Mouse (Mus musculus): Measurements from ENCODE around the gene Rnasel. TPM values are rescaled to one million over a fixed set of nuclear protein-coding genes. Genes with fewer than 3 reads are reported as not detected.

Rnasel gene
- 12.6 and 23.7 TPM in 2 replicates for polyA plus RNA-seq (2016; fragmentation: Nextera tagmentation; extraction: Ambion mirVana)

DNA sequence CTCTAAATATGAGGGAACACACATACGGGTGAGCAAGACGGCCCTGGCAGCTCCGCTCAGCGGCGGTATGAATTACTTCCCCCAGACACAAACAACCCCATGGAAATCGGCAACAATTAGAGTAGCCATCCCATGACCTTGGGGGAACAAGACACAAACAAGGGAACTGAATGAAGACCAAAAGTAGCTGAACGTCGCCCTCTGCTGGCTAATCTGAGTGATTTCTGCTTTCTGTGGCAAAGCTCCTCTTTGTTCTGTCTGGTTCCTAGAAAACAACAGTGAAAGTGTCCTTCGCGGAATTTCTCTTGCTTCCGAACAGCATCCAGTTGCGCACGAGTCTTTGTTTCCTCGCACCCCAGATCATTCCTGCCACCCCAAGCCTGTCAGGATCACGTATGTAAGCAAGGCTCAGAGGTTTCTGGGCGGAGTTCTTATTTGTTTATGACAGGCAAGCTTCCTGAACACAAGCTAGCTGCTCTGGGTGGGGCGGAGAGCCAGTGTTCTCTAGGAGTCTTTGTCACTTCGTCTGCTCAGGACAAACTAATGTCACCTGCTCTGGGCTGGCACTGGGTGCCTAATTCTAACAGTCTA is at the start of gene Rnasel:
Rnasel (plus strand) TSS at position 216 of the 591 bp plus-strand sequence.
- Histone ChIP-seq H3K36me3 (peaks cover 13% of the 10 kb centered on the region), H3K4me3 (peak within 1 kb of the TSS; percentile 53), H3K27ac (peak within 1 kb of the TSS; percentile 94), H3K4me1 (replicated peaks) (peaks cover 51% of the 10 kb centered on the region), H3K9me3 (no peaks in the 10 kb centered on the region), H3K27me3 (ENCODE audit: insufficient read depth, poor library complexity, severe bottlenecking) (peaks cover 16% of the 10 kb centered on the region)
- WGBS: 6% methylated on average over 18 of the region's 18 CpGs
- DNase-seq (ENCODE audit: low spot score): peak; percentile 84

DNA sequence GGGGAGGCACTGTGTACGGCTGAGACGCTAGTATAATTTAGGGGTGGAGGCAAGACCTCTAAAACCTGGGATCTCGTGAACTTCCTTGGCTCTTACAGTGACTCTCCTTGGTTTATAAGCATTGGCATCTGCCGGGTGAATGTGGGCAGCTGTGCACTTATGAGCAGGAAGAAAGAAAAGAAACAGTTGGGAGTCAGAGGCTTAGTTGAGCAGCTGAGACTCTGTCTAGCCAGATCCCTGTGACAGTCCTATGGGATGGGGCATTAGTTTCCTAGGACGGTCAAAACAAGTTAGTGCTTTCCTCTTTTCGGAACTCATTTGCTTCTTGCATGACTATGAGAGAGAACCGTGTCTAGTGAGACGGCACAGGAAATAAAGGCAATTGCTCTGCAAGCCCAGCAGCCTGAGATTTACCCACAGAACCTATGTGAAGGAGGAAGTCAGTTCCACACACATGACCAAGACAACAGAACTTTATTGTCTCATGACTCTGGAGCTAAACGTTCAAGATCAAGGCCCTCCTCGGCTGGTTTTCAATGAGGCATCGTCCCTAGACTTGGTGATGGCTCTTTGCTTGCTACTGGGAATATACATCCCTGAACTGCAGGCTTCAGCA is 48.7 kb upstream of the Rnasel start:
- H3K27ac ChIP-seq: no peak overlapping the region; the same call in 1 of the 2 replicates
- H3K4me1 ChIP-seq (replicated peaks): peaks cover 58% of the 10 kb centered on the region
- no peaks in the 10 kb centered on the region for H3K36me3 ChIP-seq
- no peak overlapping the region for H3K4me3 ChIP-seq
- no peaks in the 10 kb centered on the region for H3K9me3 ChIP-seq
- peaks cover 6% of the 10 kb centered on the region for H3K27me3 ChIP-seq (ENCODE audit: insufficient read depth, poor library complexity, severe bottlenecking)
- 85% methylated on average over 11 of the region's 11 CpGs for WGBS
- DNase-seq (ENCODE audit: low spot score): no peak

DNA sequence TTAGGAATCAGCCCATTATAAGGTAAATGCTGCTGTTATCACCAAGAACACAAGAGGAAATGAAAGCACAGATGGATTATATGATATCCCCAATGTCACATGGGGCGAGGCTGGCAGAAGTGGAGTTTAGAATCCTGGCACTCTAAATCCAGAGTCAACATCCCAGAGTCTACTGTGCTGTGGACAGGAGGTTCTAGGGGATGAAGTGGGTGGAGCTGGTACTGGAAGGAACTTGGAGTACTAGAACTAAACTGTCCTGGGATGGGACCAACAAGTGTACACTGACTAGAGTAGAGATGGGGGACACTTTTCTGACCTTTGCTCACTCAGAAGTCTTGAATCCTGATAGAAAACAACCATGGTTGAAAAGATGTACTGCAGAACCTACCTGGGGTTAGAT is 47.8 kb upstream of the Rnasel start:
- no peak for DNase-seq (ENCODE audit: low spot score)
- Histone ChIP-seq H3K4me3 (no peak overlapping the region), H3K9me3 (no peaks in the 10 kb centered on the region), H3K4me1 (replicated peaks) (peaks cover 58% of the 10 kb centered on the region), H3K36me3 (no peaks in the 10 kb centered on the region), H3K27me3 (ENCODE audit: insufficient read depth, poor library complexity, severe bottlenecking) (peaks cover 6% of the 10 kb centered on the region), H3K27ac (peak overlapping the region; percentile 50; the same call in 1 of the 2 replicates)
- 90% methylated on average over 1 of the region's 1 CpGs for WGBS

GRCm38 (mm10) chr1:153702166-153702852 is 46.9 kb upstream of the Rnasel start:
- H3K9me3 ChIP-seq: no peaks in the 10 kb centered on the region
- no peak overlapping the region for H3K4me3 ChIP-seq
- DNase-seq (ENCODE audit: low spot score): no peak
- H3K36me3 ChIP-seq: no peaks in the 10 kb centered on the region
- WGBS: 79% methylated on average over 8 of the region's 8 CpGs
- peaks cover 6% of the 10 kb centered on the region for H3K27me3 ChIP-seq (ENCODE audit: insufficient read depth, poor library complexity, severe bottlenecking)
- peaks cover 58% of the 10 kb centered on the region for H3K4me1 ChIP-seq (replicated peaks)
- H3K27ac ChIP-seq: peak overlapping the region; percentile 50; the same call in 1 of the 2 replicates

- H3K4me3 ChIP-seq: 0 out of 2 replicates have a peak overlapping the region, but pooled peaks have one; percentile 18
- H3K27ac ChIP-seq: peak overlapping the region; percentile 73
- peaks cover 58% of the 10 kb centered on the region for H3K4me1 ChIP-seq (replicated peaks)
- H3K27me3 ChIP-seq (ENCODE audit: insufficient read depth, poor library complexity, severe bottlenecking): peaks cover 6% of the 10 kb centered on the region
- no peak for DNase-seq (ENCODE audit: low spot score)
- WGBS: 64% methylated on average over 8 of the region's 8 CpGs
- H3K9me3 ChIP-seq: no peaks in the 10 kb centered on the region
- H3K36me3 ChIP-seq: no peaks in the 10 kb centered on the region
Measured at GRCm38 (mm10) chr1:153702853-153703410, 46.3 kb upstream of the Rnasel start.

DNA sequence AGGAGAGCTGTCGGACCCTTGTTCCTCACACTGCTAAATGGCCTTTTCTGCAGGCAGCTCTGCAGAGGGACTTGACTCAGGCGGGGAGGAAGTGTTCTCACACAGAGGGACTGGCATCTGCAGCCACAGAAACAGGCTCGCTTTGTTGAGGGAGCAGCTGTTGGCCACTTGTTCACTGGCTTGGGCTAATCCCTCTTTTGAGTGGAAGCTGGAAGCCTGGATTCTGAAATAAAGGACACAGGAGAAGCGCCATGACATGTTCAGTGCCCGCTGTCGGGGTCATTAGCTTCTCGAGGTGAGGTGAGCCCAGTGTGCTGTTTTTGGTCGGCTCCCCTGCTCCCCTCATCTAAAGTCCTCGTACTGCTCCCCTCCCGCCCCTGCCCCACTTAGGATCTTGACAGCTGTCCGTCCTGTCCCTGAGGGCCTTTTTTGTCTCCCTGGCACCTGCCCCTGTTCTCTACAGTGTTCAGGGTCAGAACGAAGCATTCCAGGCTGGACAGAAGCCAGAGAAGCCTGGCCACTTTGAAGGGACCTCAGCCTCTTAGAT is 45.7 kb upstream of the Rnasel start:
- DNase-seq (ENCODE audit: low spot score): peak; percentile 64
- Histone ChIP-seq H3K27ac (peak overlapping the region; percentile 73), H3K9me3 (no peaks in the 10 kb centered on the region), H3K4me3 (peak overlapping the region; percentile 18; the same call in 1 of the 2 replicates), H3K27me3 (ENCODE audit: insufficient read depth, poor library complexity, severe bottlenecking) (peaks cover 6% of the 10 kb centered on the region), H3K36me3 (no peaks in the 10 kb centered on the region), H3K4me1 (replicated peaks) (peaks cover 53% of the 10 kb centered on the region)
- 8% methylated on average over 12 of the region's 12 CpGs for WGBS

GRCm38 (mm10) chr1:153704174-153704573 is 45.1 kb upstream of the Rnasel start:
- peaks cover 6% of the 10 kb centered on the region for H3K27me3 ChIP-seq (ENCODE audit: insufficient read depth, poor library complexity, severe bottlenecking)
- H3K4me3 ChIP-seq: no peak overlapping the region
- DNase-seq (ENCODE audit: low spot score): peak; percentile 25
- no peaks in the 10 kb centered on the region for H3K36me3 ChIP-seq
- peak overlapping the region; percentile 73 for H3K27ac ChIP-seq
- 16% methylated on average over 7 of the region's 7 CpGs for WGBS
- H3K4me1 ChIP-seq (replicated peaks): peaks cover 46% of the 10 kb centered on the region
- no peaks in the 10 kb centered on the region for H3K9me3 ChIP-seq

DNA sequence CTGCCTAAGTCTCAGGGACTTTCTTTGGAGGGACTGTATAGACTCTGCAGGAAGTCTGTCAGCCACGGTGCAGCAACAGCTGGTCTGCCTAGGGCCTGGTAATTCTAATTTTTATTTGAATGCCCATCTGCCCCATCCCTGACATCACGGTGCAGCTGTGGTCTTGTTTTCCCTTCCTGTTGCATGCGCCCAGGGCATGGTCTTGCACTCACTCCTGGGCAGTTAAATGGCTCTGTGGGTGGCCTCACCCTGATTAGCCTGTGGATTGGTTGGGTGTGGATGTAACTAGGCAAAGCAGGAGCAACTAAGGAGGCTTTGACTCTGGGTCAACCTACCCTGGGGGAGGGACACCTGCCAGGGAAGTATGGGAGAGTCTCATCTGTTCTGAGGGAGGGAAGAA is 44.2 kb upstream of the Rnasel start:
- 0 out of 2 replicates have a peak overlapping the region, but pooled peaks have one; percentile 8 for H3K27ac ChIP-seq

GRCm38 (mm10) chr1:153708626-153709025 is 40.6 kb upstream of the Rnasel start:
- H3K9me3 ChIP-seq: no peaks in the 10 kb centered on the region
- no peaks in the 10 kb centered on the region for H3K36me3 ChIP-seq
- peaks cover 21% of the 10 kb centered on the region for H3K4me1 ChIP-seq (replicated peaks)
- H3K27ac ChIP-seq: no peak overlapping the region
- WGBS: 91% methylated on average over 5 of the region's 5 CpGs
- H3K27me3 ChIP-seq (ENCODE audit: insufficient read depth, poor library complexity, severe bottlenecking): no peaks in the 10 kb centered on the region
- no peak for DNase-seq (ENCODE audit: low spot score)
- H3K4me3 ChIP-seq: no peak overlapping the region

More for the DNA sequence above, 44.2 kb upstream of the Rnasel start:
- Histone ChIP-seq H3K36me3 (no peaks in the 10 kb centered on the region), H3K9me3 (no peaks in the 10 kb centered on the region), H3K4me3 (no peak overlapping the region), H3K4me1 (replicated peaks) (peaks cover 42% of the 10 kb centered on the region), H3K27me3 (ENCODE audit: insufficient read depth, poor library complexity, severe bottlenecking) (peaks cover 6% of the 10 kb centered on the region)
- 22% methylated on average over 3 of the region's 3 CpGs for WGBS
- peak; percentile 43 for DNase-seq (ENCODE audit: low spot score)

- no peaks in the 10 kb centered on the region for H3K27me3 ChIP-seq (ENCODE audit: insufficient read depth, poor library complexity, severe bottlenecking)
- H3K27ac ChIP-seq: no peak overlapping the region
- DNase-seq (ENCODE audit: low spot score): no peak
- 69% methylated on average over 5 of the region's 5 CpGs for WGBS
- H3K4me3 ChIP-seq: no peak overlapping the region
- H3K4me1 ChIP-seq (replicated peaks): peaks cover 13% of the 10 kb centered on the region
- H3K36me3 ChIP-seq: no peaks in the 10 kb centered on the region
- H3K9me3 ChIP-seq: no peaks in the 10 kb centered on the region
Measured at GRCm38 (mm10) chr1:153709451-153709850, 39.8 kb upstream of the Rnasel start.

DNA sequence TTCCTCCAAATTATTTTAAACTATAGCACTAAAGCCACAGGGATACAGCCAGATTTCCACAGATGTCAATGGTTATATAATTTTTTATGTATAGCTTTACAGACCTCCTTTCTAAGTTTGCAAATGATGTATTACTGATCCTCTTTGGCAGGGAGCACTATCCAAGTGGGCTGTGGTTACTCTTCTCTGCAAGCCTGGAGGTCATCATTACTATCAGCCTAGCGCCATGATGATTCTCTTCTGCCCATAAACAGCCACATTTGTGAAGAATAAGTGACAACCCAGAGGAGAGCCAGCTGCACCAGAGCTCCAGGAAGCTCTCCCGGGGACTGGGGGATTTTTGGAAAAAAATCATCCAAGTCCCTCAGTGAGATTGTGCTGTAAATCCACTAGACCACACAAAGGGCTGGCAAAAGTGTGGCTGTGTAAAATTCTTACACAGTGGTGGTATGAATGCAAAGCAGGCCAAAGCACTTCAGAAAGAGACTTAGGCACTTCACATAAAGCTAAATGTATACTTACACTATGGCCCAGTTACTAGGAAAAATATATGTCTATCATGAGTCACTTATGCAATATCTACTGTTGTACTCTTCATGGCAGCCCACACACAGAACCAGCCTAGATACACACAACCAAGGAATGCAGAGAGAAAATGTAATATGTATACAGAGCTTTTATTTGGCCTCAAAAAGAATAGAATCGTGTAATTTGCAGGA is 37.5 kb upstream of the Rnasel start:
- no peak for DNase-seq (ENCODE audit: low spot score)
- H3K9me3 ChIP-seq: no peaks in the 10 kb centered on the region
- 84% methylated on average over 3 of the region's 3 CpGs for WGBS

GRCm38 (mm10) chr1:153712633-153713032 is 36.6 kb upstream of the Rnasel start:
- H3K4me1 ChIP-seq (replicated peaks): peaks cover 3% of the 10 kb centered on the region; the same call in 1 of the 2 replicates
- H3K36me3 ChIP-seq: no peaks in the 10 kb centered on the region
- no peaks in the 10 kb centered on the region for H3K27me3 ChIP-seq (ENCODE audit: insufficient read depth, poor library complexity, severe bottlenecking)
- H3K9me3 ChIP-seq: no peaks in the 10 kb centered on the region
- 88% methylated on average over 2 of the region's 2 CpGs for WGBS
- no peak overlapping the region for H3K27ac ChIP-seq
- no peak for DNase-seq (ENCODE audit: low spot score)
- H3K4me3 ChIP-seq: no peak overlapping the region

More for the DNA sequence above, 37.5 kb upstream of the Rnasel start:
- no peaks in the 10 kb centered on the region for H3K27me3 ChIP-seq (ENCODE audit: insufficient read depth, poor library complexity, severe bottlenecking)
- H3K4me3 ChIP-seq: no peak overlapping the region
- H3K27ac ChIP-seq: no peak overlapping the region
- H3K4me1 ChIP-seq (replicated peaks): peaks cover 3% of the 10 kb centered on the region; the same call in 1 of the 2 replicates
- H3K36me3 ChIP-seq: no peaks in the 10 kb centered on the region

Measured in hindbrain, embryonic 10.5 days (tissue).